Mouse (Mus musculus) neutrophil, adult 5-6 weeks (primary cell): ENCODE results near the gene Crygd. TPM values are rescaled to one million over a fixed set of nuclear protein-coding genes. Genes with fewer than 3 reads are reported as not detected.
"Not testable (repeated sequence)": the region's sequence is repeated elsewhere in the genome, so short reads cannot be mapped to it uniquely, and the experiment has no call there.

ENCODE experiments used
- ATAC-seq: fragments of 151-379, 151-347 bp; 2 replicates; pipeline ENCODE4 v1.8.0; 2017; ENCODE audit warnings: mild to moderate bottlenecking, moderate TSS enrichment; ENCODE audit not compliant: insufficient number of reproducible peaks, poor library complexity, low FRiP score, severe bottlenecking; ENCODE audit errors: extremely low read depth
- total RNA-seq: library from RNA; stranded (forward); fragments of 200-1000 nt; gene quantifications from 2 replicates; pipeline ENCODE4 v1.2.3, GENCODE M21; 2017

Crygd gene
- total RNA-seq, result not detected in 2 replicates

DNA sequence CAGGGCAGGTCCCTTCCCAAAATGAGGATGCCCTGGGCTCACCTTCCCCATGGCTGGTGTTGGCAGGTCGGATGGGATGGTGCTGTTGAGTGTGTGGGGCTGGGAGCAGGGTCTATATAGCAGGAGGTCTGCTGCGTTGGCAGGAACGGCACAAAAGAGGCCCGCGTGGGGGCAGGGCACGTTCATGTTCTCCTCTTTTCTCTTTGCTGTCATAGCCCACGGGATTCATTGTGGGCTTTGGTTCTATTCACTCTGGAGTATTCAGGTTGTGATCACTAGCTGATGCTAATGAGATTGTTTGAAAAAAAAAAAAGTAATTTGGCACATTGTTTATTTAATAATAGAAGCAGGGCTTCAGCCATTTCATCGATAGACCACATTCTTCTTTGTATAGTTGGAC lies at the start of gene Crygd:
Gene Crygd (minus strand): TSS at position 101 of the 400 bp plus-strand sequence.
- no peak for ATAC-seq

DNA sequence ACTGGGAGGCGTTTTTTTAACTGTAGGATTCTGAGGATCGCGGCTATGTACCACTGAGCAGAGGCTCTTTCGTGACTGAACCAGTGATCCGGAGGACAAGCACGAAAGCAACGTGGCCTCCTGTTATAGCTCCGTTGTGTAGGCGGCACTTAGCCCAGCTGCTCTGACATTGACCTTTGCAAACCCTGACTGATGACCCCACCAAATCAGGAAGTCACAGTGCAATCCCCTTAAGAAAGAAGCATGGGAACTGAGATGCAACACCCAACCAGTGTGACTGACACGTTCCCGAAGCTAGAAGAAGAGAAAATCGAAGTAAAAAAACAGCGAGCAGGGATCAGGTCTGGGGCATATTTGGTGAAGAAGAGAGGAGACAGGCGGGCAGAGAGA lies 49.5 kb upstream of the Crygd start:
- peak; percentile 40; the same call in 1 of the 2 replicates for ATAC-seq

DNA sequence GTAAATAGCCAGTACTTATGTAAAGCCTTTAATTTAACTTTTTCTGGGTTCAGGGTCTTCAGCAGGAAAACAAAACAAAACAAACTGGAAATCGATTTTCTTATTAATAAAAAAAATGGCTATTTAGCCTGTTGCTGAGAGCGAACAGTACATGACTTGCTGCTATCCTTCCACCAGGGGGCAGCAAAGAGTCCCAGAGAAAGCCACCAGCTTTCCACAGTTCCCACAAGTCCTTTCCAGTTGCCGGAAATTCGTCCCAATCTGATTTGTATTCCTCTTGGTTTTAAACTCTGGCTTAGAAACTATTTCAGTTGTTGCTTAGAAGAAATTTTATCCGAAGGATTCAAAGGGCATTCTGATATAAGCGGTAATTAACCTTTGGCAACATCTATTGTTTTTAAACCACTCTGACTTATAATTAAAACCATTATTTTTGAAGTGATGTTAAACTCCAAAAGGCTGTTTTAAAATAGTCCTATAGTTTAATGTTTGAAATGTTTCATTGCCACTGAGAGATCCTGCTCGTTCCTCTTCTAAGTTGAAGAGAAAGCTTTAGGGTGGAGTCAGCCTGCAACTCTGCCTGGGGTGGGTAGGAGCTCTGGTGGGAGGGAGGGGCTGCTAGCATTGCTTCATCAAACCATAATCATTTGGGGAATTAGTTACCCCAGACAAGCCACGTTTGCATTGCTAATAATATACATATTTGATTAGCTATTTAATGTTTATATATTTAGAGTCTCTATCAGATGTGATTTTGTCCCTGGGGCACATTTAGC lies 49.0 kb upstream of the Crygd start:
- ATAC-seq, result peak; percentile 51; the same call in 1 of the 2 replicates

DNA sequence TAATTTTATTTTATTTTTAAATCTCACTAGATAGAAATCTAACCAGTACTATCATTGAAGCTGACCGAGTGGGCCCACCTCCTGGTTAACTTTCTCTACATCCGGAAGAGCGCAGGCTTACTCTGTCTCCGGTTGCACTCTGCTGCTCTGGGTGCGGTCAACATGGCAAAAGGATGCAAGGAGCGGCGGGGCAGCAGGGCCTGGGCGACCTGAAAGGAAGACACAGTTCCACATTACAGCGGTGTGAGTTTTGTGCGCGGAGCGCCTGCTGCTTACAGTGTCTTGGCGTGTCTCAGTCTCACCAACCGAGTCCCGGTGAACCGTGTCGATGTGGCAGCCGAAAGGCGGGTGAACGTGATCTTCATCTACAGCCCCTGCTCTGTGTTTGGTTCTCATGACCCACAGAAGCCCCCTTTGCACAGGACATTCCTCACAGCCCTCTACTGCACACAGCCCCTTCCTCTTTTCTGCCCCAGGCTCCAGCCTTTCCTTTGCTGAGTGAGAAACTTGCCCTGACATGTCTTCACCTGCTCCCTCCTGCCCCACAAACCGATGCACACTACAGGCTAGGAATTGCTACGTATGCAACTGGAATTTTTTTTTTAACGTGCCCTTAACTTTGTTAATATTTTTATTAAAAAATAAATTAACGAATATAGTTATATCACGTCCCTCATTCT lies 46.6 kb upstream of the Crygd start:
- ATAC-seq, result no peak

DNA sequence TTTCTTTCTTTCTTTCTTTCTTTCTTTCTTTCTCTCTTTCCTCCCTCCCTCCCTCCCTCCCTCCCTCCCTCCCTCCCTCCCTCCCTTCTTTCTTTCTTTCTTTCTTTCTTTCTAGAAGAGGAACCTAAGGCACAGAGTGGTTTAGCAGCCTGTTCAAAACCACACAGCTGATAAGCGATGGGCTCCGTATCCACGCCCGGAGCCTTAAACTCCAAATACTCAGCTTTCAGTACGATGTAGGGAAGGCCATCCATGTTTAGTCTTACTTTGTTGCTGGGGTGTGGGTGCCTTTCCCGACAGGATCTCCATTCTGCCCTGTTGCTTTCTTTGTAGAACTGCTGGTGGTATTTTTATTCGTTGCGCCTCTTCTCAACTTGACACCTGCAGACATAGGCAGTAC lies 45.9 kb upstream of the Crygd start:
- ATAC-seq, result no peak

DNA sequence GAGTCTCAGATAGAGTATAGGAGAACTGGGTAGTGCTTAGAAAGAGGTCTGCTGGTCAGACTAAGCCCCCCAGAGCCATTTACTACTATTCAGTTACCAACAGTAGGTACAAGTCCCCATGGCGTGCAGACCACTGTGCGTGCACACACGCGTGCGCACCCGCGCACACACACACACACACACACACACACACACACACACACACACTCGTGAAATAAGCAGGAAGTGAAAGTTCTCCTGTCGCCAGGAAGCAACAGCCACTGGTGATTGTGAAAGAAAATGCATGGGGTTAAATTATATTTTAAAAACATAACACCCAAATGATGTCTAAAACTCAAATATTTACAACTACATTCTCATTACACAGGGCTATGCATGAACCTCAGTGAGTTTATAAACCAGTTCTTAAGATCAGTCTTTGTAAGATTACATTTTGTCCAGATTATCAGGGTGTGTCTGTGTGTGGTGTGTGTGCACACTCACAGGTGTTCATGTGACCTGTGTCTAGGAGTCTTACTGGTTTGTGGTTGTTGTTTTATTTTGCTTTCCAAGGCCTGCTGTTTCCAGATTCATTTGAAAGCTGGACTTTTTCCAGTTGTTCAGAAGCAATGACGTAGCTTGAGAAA lies 44.5 kb upstream of the Crygd start:
- ATAC-seq, result no peak

DNA sequence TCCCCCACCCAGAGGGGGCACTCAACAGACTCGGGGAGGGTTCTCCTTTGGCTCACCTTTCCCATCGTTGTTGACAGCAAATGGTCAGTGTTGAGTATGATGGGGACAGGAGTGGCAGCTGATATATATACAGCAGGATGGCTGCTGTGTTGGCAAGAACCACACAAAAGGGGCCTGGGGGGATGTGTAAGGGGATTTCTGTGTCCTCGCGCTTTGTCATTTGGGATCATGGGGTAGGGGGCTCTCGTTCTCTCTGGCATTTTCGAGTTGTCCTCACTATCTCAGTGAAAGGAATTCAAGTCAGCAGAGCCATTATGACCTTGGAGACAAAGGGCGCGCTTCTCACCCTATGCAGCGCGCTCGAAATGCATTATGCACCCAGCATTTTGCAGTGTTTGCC lies 40.0 kb upstream of the Crygd start, which contains the start of gene Cryga:
Gene Cryga (minus strand): TSS at position 101 of the 400 bp plus-strand sequence.
- no peak for ATAC-seq

DNA sequence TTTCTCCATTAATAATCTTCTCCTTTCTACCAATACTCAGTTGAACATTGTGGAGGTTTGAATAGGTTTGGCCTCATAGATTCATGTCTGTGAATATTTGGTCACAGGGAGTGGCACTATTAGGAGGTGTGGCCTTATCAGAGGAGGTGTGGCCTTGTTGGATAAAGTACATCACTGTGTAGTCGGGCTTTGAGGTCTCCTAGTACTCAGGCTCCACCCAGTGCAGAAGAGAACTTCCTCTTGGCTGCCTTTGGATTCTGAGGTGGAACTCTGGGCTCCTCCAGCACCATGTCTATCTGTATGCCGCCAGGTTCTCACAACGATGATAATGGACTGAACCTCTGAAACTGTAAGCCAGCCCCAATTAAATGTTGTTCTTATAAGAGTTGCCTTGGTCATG lies 33.7 kb upstream of the Crygd start:
- no peak for ATAC-seq

DNA sequence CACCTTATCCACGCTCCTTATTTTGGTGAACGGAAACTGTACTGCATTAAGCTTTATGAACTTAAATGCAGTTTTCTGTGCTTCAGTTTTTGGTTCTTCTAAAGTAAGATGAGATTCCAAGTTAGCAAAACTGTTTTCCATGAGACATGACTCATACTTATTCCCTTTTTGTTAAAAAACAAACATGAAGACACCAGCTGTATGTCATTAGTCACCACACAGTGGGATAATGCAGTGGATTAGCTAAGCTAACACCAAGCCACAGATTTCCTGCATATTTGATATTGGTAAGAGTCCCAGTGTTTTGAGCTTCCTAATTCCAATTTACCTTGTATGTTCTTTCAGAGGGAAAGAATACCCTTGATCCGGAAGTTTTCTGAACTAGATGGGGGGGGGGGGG lies 28.3 kb upstream of the Crygd start:
- no peak for ATAC-seq

DNA sequence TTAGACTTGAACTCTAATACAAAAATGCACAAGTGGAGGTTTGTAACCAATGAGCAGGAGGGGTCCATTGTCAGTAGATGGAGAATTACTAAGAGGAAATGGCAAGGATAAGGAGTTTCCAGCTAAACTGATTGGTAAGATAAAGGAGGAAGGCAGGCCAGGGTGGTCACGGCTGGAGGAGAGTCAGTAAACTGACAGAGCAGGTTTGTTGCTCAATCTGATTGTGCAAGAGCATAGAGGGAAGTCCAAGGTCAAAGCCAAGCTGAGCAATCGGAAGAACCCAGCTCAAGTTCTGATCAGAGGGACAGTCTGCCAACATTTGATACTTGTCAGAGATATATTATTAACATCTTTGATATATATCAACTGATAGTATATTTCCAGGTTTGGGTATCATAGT lies 27.1 kb upstream of the Crygd start:
- peak; percentile 96 for ATAC-seq

DNA sequence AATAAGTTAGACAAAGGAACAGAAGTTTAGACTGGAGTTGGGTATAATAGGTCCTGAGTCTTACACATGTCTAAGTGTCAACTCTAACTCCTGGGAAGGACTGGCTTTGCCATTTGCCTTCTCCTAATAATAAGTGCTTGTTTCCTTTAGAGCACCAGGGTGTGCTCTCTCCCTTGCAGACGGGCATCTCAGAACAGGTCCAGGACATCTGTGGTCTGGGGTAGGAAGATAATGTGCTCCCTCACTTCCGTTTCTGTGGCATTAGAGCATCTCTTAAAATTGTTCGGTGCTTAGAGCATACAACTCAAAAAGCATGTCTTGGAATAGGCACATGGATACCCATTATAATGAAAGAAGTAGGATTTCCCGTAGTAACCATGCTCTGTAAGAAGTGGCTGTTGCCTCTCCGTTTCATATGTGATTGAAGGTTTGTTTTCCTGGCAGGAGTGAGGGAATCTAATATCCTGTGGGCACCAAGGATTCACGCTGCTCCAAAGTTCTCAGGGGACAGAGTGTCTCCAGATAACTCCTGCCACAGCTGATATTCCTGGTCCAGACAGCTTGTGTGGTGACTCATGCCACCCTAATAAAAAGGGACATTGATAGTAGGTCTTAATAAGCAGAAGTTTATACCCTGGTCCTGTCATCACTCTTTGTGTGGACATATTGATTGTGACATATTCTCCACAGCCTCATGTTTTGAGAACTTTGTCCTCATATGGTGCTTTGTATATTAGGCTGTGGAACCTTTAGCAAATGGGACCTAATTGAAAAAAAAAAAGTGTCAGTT lies 25.5 kb upstream of the Crygd start:
- peak; percentile 50 for ATAC-seq

DNA sequence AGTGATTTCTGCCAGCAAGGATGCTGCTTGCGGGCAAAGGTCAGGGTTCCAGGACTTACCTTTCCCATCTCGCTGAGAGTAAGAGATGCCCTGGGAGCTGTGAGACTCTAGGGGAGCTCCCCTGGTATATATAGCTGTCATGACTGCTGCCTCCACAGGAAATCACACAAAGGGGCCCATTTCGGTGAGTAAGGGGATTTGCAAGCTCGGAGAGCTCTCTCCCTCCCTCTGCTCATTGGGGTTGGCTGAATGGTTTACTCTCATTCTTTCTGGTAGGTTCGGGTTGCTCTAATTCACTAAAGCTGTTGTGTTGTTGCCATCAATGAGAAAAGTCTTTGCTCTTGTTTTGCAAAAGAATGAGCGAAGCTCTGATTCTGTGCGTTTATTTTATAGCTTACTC lies 18.9 kb upstream of the Crygd start, which contains the start of gene Crygb:
Gene Crygb (minus strand): TSS at position 101 of the 400 bp plus-strand sequence.
- ATAC-seq, result no peak

DNA sequence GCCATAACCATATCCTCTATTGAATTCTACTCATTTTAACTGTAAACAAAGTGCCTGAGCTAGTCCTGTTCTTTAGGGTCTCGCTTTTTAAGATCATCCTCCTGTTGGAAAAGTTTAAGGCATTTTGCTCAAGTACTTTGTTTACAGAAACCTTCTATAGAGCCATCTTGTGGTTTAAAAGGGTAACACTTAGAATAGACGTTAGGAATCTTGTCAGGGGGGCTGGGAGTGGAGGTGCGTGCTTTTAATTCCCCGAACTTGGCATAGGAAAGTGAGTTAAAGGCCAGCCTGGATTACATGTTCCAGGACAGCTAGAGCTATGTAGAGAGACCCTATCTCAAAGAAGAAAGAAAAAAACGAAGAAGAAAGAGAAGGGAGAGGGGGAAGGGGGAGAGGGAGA lies 12.4 kb upstream of the Crygd start:
- ATAC-seq, result no peak

DNA sequence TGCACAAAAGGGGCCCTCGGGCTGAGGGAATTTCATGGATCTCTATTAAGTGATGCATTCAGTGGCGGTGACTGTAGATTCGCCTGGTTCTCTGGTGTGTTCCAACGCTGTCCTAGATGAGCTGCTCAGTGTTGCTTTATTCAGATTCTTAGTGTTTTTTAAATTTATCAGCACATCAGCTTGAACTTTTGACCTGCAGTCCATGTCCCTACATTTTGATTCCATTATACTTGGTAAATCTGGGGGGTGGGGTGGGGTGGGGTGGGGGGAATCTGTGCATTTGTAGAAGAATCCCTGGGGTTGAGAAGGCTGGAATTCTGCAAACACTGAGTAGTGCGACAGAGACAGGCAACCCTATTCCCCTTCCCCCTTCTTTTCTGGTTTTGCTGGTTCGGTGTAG lies 10.3 kb upstream of the Crygd start, which contains the start of gene Crygc:
Gene Crygc (minus strand): TSS at position 101 of the 400 bp plus-strand sequence.
- ATAC-seq, result no peak

DNA sequence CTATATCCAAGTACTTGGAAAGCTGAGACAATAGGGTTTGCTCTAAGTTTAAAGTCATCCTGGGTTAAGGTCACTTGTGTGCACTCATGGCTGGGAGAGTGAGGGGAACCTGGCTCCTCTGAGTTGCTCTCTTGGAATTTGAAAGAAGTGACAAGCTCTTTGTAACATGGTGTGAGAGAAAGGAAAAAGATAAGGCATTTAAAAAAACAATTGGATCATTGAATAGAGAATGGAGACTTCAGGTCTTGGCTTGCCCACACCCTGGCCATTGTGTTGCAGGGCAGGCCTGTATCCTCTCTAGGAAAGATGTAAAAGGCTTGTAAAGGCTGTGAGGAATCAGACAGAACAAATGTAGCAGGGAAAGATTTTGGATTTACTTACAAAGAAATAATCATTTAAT lies 4.6 kb upstream of the Crygd start:
- no peak for ATAC-seq

DNA sequence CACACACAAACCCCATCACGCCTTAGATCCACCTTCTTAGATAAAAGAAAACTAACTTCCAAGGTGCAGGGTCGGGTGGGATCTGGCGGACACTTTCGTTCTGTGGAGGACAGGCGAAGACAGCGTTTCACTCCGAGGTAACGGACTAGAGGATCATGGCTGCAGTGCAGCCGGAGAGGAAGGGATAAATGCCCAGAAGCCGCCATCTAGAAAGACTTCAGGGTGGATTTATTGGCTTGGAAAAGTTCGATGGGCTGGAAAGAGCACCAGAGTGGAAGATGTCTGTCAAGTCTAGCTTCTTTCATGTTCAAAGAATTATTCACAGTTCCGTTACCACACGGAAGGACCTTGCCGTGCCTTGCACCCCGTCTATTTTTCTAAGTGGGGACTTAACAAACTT lies 949 bp upstream of the Crygd start:
- no peak for ATAC-seq

DNA sequence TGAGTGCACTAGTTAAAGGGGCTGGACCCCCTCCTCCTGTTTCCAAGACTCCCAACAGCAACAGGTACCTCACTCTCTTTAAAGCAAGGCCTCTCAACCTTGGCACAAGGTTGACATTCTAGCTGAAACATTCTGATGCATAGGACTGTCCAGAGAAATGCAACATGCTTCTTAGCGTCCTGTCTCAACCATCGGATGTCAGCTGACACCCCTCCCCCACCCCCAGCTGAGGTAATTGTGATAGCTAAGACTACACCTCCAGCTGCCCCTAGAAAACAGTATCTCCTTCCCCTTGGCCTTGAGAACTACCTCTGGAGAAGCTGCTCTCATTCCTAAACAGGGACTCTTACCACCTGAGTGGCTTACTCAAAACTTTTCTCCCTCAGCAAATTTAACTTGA lies 11.1 kb downstream of the Crygd start:
- no peak for ATAC-seq

DNA sequence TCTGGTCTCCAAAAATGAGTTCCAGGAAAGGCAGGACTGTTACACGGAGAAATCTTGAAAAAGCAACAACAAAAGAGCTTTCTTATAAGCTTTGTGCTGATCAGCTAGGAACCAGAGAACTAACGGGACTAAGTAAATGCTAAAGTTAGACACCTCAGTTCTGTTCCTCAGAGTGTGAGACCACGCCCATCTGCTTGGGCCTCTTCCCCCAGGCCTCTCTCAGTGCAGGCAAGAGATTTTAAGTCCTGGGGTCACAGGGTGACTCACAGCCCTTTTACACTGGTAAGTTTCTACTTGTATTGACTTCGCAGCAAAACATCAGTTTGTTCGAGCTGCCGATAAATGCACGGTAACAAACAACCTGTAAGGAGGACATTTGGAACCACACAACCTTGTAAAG lies 11.6 kb downstream of the Crygd start:
- no peak for ATAC-seq

DNA sequence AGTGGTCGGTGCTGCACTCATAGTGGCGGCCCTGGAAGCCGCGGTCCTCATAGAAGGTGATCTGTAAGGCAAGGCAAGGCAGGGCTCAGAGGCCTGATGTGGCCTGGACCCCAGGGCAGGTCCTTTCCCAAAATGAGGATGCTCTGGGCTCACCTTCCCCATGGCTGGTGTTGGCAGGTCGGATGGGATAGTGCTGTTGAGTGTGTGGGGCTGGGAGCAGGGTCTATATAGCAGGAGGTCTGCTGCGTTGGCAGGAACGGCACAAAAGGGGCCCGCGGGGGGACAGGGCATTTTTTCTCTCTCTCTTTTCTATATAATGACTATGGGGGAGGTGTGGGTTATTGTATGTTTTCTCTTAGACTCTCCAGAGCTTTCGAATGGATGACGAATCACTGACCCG lies 12.3 kb downstream of the Crygd start, which contains the start of gene Cryge:
Gene Cryge (minus strand): TSS at position 198 of the 400 bp plus-strand sequence.
- ATAC-seq, result not testable (repeated sequence)
